Mouse (Mus musculus) embryonic fibroblast, embryonic 13.5 days (primary cell): ENCODE results near the gene Gemin5. TPM values are rescaled to one million over a fixed set of nuclear protein-coding genes. Genes with fewer than 3 reads are reported as not detected.
"Not testable (repeated sequence)": the region's sequence is repeated elsewhere in the genome, so short reads cannot be mapped to it uniquely, and the experiment has no call there.

Experiments used
- H3K27ac ChIP-seq: 2 replicates; pipeline ENCODE4 v1.5.1; 2012; ENCODE audit warnings: low read length, control low read depth, inconsistent platforms; ENCODE audit not compliant: insufficient read depth
- H3K4me1 ChIP-seq: 2 replicates; pipeline ENCODE4 v1.6.1; 2011; ENCODE audit warnings: low read length; ENCODE audit not compliant: control insufficient read depth, insufficient read depth
- H3K4me3 ChIP-seq: 2 replicates; pipeline ENCODE4 v1.5.1; 2011; ENCODE audit warnings: mild to moderate bottlenecking, control low read depth, low read length; ENCODE audit not compliant: insufficient read depth
- CTCF ChIP-seq: IDR thresholded peaks from 2 replicates; pipeline ENCODE4 v1.5.1; 2011; ENCODE audit warnings: mild to moderate bottlenecking, control low read depth, low read length, moderate library complexity, borderline replicate concordance; ENCODE audit not compliant: insufficient read depth
- POLR2A ChIP-seq: IDR thresholded peaks from 2 replicates; pipeline ENCODE4 v1.6.1; 2011; ENCODE audit warnings: low read depth, mild to moderate bottlenecking, control low read depth, low read length, moderate library complexity
- polyA plus RNA-seq: library from polyadenylated mRNA; stranded (reverse); fragments of >200 nt; gene quantifications from 2 replicates; pipeline ENCODE4 v1.2.4, GENCODE M21; 2011; ENCODE audit warnings: low read depth; ENCODE audit not compliant: missing spikeins, insufficient read length

Gemin5 gene
- 16.1 and 18.3 TPM in 2 replicates for polyA plus RNA-seq

- Histone ChIP-seq H3K4me3 (peak within 1 kb of the TSS; percentile 98), H3K27ac (peak within 1 kb of the TSS; percentile 42; the same call in 1 of the 2 replicates), H3K4me1 (no peaks in the 10 kb centered on the region)
- TF ChIP-seq POLR2A (peak; percentile 83), CTCF (no peak)
These were observed at the start of gene Gemin5 for GRCm38 (mm10) chr11:58168167-58168915. TSS of gene Gemin5 (minus strand) at chr11:58168539.

DNA sequence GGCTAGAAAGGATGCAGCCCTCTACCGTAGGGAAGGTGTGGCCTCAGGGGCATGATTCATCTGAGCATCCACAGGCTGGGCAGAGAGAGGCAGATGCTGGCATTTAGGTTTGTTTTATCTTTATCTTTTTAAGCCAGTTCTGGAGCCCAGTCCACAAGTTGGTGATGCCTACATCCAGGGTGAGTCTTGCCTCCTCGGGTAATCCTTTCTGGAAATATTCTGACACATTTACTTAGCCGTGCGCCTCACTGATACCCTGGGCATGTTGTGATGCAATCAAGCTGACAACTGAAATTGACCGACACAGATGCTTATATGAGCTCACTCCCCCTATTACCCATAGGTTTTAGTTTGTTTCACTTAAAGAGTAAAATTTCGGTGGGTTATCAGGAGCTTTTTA, 48.5 kb upstream of the Gemin5 start:
- H3K4me3 ChIP-seq = no peak overlapping the region
- TF ChIP-seq POLR2A (no peak), CTCF (no peak)
- H3K27ac ChIP-seq = no peak overlapping the region
- no peaks in the 10 kb centered on the region for H3K4me1 ChIP-seq

GRCm38 (mm10) chr11:58215814-58216213, 47.5 kb upstream of the Gemin5 start:
- H3K4me1 ChIP-seq = no peaks in the 10 kb centered on the region
- TF ChIP-seq CTCF (no peak), POLR2A (no peak)
- H3K4me3 ChIP-seq = no peak overlapping the region
- no peak overlapping the region for H3K27ac ChIP-seq

DNA sequence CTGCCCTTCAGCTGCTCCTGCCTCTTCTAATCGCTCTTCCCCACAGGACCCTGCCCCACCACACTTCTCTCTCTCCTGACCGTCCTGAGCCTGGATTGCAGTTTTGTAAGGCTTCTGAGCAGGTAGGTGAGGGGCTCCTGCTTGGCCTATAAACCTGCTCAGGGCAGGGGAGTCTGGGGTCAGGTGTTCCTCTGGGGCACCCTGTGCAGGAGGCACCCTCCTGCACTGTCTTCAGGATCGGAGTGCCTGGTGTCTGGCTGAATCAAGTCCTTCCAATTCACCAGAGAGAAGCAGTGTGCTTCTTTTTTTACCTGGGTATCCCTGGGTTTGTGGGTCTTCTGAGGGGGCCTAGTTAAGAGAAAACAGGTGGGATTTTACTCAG, 46.7 kb upstream of the Gemin5 start:
- not testable (repeated sequence) for H3K27ac ChIP-seq, H3K4me1 ChIP-seq
- peak overlapping the region; percentile 40 for H3K4me3 ChIP-seq
- 0 out of 2 replicates have a peak, but pooled peaks have one; percentile 25 for TF ChIP-seq POLR2A

DNA sequence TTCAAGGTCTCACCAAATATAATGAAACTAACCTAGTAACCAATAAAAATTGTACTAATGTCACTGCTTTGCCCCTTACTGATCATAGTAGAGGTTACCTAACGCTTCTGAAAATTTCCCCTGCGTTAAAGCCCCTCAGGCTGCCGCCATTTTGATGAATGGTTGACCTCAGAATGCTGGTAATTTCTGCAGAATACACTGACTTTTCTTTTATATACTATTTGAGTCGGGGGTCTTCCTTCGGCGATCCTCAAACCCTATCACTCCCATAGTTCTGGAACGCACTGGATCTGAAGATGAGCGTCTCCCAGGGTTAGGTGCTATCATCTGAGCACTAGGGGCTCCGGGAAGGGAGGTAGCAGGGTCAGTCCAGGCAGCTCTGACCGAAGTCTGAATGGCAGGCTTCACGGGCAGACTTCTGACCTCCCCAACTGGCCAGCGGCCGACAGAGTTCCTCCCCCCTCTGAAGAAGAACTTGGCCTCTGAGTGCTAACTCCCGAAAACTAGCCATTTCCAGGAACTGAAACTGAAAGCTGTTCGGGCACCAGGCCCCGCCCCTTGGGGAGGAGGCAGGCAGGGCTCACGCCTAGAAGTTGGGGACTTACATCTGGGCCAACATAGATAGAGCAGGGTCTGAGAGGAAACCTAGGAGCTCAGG, 46.2 kb upstream of the Gemin5 start:
- Histone ChIP-seq H3K4me3 (peak overlapping the region; percentile 40), H3K27ac (no peak overlapping the region), H3K4me1 (no peaks in the 10 kb centered on the region; the same call in 1 of the 2 replicates)
- no peak for TF ChIP-seq CTCF
- TF ChIP-seq POLR2A = peak; percentile 57; the same call in 1 of the 2 replicates

GRCm38 (mm10) chr11:58213673-58214342, 45.5 kb upstream of the Gemin5 start:
- no peak overlapping the region for H3K4me3 ChIP-seq
- H3K27ac ChIP-seq = no peak overlapping the region
- H3K4me1 ChIP-seq = no peaks in the 10 kb centered on the region; the same call in 1 of the 2 replicates
- TF ChIP-seq CTCF (no peak), POLR2A (no peak)

GRCm38 (mm10) chr11:58211682-58212067, 43.3 kb upstream of the Gemin5 start:
- no peak overlapping the region for H3K27ac ChIP-seq
- no peak overlapping the region for H3K4me3 ChIP-seq
- TF ChIP-seq POLR2A = no peak
- no peak for TF ChIP-seq CTCF
- H3K4me1 ChIP-seq = no peaks in the 10 kb centered on the region; the same call in 1 of the 2 replicates

DNA sequence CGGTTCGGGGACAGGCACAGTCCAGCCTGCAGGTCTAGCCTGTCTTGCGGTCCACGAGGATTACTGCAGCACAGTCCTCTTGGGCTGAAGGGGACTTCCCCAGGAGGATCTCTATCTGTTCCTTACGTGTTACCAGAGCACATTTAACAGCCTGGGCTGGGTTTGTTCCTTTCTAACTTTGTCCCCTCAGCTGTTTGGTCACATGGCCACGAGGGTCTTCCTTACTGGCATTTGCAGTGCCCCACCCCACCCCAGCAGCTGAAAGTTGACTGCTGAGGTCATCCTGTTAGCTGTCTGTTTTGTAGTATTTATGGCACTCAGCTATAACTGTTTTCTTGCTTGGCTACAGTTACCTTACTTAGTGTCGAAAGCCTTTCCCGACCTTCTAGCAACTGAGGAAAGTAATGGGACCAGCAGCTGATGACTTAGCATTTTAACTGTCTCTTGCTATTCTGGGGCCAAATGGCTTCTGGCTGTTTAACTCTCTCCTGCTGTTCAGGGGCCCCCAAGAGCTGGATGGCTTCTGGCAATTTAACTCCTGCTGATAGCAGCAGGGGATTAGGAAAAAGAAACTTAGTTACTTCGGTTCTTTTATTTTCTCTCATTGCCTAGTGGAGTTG, 42.8 kb upstream of the Gemin5 start:
- Histone ChIP-seq H3K4me3 (no peak overlapping the region), H3K4me1 (no peaks in the 10 kb centered on the region; the same call in 1 of the 2 replicates), H3K27ac (no peak overlapping the region)
- TF ChIP-seq CTCF = no peak
- TF ChIP-seq POLR2A = no peak

DNA sequence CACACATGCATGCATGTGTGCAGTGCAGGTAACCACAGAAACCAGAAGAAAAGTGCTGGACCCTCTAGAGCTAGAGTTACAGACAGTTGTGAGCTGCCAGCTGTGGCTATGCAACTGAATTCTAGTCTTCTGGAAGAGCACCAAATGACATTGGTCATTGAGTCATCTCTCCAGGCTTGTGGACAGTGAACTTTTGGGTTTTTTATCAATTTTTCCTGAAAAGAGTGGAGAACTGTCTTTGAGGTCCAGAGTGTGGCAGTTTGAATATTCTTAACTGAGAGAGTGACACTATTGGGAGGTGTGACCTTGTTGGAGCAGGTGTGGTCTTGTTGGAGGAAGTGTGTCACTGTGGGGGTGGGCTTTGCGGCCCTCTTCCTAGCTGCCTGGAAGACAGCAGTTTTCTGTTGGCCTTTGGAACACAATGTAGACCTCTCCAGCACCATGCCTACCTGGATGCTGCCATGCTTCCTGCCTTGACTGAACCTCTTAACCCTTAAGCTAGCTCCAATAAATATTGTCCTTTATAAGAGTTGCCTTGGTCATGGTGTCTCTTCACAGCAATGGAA, 42.1 kb upstream of the Gemin5 start:
- TF ChIP-seq POLR2A (no peak), CTCF (no peak)
- Histone ChIP-seq H3K4me1 (no peaks in the 10 kb centered on the region; the same call in 1 of the 2 replicates), H3K27ac (no peak overlapping the region)

GRCm38 (mm10) chr11:58201052-58201451, 32.7 kb upstream of the Gemin5 start:
- TF ChIP-seq CTCF (no peak), POLR2A (no peak)
- Histone ChIP-seq H3K27ac (no peak overlapping the region), H3K4me1 (no peaks in the 10 kb centered on the region), H3K4me3 (no peak overlapping the region)

More for the DNA sequence above, 42.1 kb upstream of the Gemin5 start:
- H3K4me3 ChIP-seq = no peak overlapping the region
